Mouse (Mus musculus): ENCODE results near the gene Ctrl.

The Ctrl gene

DNA sequence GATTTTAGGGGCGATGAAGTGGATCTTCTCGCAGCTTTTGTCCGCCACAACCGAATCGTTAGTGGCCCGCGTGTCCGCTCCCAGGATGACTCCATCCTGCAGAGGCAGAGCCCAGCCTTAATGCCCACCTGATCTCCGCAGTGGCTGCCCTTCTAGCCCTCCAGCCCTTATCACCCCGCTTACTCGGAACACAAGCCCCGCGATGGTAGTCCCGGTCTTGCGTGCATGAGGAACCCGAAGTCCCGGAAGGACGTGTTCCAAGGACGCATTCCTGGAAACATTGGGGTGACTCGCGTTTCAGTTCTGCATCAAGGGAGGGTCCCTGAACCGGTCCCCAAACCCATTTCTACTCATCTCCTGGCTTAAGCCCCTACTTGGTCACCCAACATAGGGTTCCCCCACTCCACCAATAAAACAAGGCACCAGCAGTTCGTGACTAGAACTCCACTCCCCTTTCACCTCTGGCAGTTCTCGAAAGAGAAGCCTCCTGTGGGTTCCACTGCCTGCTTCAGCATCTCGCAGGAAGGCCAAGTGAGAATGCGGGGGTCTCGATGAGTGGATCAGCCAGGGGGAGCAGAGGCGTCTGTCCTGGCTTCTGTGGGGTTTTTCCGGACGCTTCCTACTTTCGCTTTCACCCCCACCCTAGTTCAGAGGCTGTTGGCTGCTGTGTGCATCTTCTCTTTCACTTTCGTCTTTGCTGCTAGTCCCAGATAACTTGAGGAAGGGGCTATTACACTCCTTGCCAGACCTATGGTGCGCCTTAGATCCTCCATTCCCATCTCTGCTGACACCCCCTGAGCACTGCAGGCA is 4.0 kb upstream of the Ctrl start:
- DNase-seq (ENCODE audit: low spot score): peak; percentile 39

DNA sequence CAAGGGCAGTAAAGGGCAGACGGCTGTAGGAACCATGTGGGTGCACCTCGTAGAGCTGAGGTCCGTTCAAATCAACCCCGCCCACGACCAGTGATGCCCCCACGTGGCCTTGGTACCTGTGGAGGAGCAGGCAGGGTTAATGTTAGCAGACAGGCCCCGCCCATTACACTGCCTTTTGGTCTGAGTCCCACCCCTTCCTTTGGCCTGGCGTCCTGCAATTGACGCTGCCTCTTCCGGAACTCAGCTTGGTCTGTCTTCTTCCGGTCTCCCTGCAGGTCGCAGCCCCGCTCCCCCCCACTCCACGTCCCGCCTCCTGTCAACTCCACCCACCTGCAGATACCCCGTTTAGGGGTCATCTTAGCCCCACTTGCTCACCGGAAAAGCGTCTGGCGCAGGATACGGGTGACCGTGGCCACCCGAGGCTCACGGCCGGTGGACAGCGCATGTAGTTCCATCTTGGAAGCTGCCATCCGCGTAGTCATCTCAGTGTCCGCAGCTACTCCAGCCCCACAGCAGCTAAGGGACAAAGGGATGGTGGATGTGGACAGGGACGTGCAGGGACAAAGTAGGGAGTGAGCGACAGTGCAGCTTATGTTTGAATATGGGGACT is 3.3 kb upstream of the Ctrl start:
- DNase-seq (ENCODE audit: low spot score): peak; percentile 68

DNA sequence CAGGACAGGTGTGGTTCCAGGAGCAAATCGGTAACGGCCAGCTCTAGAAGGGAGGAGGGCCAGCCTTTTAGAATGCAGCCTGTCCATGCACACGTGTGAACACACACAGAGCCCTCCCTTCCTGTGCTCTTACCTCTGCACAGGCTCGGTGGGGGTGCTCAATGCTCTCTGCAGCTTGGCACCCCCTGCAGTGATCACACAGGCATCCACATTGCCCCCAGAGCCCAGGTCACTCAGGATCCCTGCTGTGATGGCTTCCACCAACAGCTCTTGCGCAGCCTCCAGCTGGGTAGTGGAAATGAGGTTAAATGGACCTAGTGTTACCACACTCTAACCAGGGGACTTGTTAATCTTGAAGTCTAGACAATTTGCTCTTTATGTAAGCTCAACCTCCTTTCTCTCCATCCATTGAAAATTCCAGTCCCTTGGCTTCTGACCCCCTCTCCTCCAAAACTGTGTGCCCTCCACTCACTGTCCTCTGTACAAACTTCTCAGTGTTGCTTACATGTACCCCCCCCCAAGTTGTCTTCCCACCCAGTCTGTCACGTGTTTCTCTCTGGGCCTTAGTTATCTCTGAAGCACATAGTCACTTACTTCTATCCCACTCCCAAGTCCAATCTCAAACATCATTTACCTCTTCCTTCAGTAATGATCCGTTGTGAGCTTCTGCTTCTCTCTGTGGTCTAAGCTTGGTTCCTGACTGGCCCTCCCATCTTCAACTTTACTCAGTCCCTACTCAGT is 2.4 kb upstream of the Ctrl start:
- DNase-seq (ENCODE audit: low spot score): no peak

DNA sequence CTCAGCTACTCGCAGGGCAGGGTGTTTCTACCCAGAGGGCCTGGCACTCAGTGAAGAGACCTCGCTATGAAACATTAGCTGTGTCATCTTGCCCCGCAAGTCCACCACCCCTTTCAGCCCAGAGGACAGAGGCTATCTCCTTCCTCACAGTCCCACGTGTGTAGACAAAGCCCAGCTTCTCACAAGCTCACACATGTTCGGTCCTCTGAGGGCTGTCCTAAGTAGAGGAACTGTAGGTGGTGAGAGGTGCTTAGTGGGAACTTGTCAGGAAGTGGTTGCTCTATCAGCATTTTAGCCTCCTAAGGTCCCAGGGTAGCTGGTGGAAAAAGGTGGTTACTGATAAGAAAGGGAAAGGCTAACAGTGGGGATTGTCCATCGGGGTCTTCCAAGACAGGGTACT is 1.4 kb upstream of the Ctrl start:
- no peak for DNase-seq (ENCODE audit: low spot score)

DNA sequence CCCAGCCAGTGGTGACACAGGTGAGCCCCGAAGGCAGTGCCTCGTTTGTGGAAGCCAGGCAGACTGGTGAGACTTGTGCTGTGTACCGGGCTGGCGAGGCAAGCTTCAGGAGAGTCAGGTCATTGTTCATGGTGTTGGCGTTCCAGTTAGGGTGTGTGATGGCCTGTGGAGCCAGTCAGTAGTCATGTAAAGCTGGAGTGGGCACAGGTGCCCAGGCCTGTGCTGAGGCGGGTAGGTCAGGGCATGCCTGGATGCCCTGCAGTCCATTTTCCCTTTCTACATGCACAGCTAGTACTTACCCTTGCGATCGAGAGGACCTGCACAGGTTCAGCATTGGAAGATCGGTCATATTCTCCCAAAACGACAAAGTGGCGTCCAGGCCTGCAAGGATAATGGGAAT is 1.1 kb downstream of the Ctrl start:
- no peak for DNase-seq (ENCODE audit: low spot score)

DNA sequence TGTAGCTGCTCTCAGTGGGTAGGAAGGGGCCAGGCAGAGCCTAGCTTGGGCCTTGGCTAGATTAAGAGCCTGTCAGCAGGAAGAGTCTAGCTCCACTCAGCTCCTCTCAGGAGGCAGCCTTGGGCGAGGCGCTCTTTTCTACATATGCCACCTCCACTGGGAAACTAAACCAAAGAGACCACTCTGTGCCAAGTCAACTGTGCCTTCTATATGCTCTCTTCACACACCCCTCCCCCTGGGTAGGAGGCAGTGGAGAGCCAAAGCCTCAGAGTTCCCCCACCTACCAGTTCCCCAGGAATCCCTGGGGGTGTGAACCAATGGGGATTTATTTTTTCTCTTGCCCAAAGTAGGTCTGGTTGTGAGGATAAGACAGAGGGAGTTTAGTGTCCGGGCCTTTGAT is 2.4 kb downstream of the Ctrl start:
- no peak for DNase-seq (ENCODE audit: low spot score)

DNA sequence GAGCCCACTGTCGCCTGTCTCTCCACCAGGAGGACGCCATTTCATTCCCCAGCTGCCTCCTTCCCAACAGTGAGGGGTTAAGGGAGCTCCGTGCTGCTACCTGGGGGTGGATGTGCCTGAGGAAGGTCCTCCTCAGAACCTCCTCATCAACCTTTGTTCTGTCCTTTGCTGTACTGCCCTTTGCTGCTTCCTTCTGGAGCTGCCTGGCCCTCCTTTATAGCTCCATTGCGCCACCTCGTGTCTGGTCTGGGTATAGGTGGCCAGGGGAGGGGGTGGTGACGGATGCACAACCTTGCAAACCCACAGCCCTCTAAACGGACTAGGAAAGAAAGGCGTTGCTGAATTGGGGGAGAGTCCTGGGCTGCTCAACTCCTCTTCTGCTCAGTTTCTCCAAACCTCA is 3.1 kb downstream of the Ctrl start:
- DNase-seq (ENCODE audit: low spot score): peak; percentile 69

DNA sequence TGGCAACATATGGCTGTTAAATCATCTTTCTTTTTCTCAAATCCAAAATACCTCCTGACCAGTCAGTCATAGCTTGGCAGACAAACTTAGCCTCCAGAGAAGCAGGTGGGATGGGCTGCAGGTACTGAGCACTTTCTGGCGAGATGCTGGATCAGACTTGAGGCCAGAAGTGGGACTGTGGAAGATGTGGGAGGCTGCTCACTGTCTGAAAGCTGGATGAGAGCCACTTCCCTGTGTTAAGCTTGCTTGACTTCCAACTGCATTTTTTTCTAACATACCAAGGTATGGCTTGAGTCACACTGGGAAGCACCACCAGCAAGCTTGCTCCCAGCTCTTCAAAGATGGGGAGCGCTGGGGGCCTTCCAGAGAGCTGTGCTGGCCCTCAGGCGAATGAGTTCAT is 8.5 kb downstream of the Ctrl start:
- no peak for DNase-seq (ENCODE audit: low spot score)

DNA sequence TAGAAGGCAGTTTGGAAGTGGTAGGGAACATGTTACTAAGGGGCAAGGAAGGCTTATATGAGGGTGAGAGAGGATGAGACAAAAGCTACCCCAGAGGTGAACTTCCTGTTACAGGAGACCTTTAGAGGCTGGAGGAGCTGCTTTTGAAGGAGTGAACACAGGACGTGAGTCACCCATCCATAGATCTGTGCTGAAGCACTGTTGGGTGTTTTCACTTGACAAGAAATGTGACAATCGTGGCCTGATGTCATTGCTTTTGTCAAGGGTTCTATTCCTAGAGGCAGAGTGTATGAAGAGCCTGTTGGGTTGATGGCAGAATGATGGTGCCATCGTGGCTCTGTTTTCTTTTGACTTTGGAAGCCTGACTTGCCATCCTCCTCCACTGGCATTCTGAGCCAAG is 14.3 kb downstream of the Ctrl start:
- DNase-seq (ENCODE audit: low spot score): no peak

DNA sequence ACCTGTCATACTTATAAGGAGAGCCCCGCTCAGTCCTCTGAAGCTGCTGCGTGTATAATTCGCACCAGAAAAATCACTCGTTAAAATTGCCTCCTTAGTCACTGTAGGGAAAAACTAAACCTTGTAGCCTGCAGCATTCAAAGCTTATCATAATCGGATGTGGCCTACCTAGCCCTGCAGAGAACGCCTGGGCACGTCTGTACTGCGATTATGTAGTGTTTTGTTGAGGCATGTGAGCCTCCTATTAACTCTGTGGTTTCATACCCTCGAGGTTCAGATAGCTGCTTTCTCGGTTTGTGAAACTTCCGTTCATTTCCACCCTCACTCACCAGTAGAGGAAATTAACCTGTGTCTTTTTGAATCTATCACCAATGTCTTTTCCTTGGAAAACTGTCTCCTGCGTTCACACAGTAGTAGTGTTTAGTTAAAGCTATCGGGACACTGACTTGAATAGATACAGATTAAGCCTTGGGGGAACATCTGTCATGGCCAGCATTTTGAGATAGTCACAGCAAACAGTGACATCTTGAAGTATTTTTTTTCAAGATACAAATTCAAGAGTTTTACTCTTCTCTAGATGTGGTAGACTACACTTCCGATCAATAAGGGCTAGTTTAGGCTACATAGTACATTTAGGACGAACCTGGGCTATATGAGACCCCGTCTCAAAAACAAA is 32.6 kb downstream of the Ctrl start:
- DNase-seq (ENCODE audit: low spot score): no peak

DNA sequence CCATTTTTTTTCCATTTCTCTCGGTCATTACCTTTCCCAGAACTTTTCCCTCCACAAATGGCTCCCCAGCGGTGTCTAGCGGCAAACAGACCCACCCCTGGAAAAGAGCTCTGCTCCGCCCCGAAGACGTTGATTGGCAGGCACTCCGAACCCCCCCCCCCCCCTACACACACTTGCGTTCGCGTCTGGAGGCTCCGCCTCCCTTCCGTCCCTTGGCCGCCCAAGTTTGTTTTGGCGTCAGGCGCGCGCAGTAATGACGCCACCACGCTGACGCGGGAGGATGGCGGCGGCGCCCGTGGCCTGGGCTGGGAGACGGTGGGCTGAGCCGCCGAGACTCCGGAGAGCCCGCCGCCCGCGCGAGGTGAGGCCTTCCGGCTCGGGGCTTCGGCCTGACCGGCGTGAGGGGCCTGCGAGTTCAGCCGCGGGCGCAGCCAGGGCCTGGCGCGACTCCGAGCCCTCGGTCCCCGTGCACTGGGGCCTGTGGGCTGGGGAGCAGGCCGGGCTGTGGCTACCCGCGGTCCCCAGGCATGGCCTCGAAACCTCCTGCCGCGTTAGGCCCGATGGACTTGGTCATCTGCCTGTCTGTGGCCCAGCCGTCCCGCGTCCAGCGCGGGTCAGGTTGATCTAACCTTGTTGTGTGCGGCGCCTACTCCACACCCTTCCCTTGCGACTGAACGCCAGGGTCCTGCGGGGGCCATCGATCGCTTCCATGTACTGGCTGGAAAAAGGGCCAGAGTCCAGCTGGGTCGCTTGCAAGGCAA is 33.3 kb downstream of the Ctrl start, which contains the start of gene Pskh1:
Gene Pskh1, plus strand, starts transcription at position 262 of the 761 bp plus-strand sequence.
- peak; percentile 92 for DNase-seq (ENCODE audit: low spot score)

DNA sequence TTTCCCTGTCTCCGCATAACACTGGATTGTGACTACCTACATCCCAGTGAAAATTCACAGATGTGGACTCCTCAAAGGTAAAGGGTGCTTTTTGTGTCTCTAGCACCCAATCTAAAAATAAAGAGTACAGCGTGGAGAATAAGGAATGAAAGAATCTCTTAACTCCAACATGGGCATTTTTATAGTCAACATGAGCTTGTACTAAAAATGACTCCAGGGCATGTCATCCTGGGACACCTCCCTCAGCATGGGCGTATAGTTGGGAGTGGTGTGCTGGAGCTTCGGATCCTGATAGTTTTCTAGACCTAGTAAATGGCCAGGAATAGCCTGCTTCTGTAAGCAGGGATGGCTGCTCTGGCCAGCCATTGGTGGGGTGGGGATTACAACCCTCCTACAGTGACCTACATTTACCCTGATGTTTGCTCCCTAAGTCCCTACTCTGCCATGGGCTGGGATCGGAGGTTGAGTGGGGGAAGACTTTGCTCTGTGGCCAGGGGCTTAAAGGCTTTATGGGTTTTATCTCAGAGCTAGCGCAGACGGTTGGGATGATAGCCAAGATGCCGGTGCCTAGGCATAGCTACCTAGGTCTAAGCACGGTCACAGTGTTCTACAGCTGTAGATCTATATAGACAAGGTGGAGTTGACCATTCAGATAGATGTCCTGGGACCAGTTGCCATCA is 35.7 kb downstream of the Ctrl start:
- DNase-seq (ENCODE audit: low spot score): no peak

DNA sequence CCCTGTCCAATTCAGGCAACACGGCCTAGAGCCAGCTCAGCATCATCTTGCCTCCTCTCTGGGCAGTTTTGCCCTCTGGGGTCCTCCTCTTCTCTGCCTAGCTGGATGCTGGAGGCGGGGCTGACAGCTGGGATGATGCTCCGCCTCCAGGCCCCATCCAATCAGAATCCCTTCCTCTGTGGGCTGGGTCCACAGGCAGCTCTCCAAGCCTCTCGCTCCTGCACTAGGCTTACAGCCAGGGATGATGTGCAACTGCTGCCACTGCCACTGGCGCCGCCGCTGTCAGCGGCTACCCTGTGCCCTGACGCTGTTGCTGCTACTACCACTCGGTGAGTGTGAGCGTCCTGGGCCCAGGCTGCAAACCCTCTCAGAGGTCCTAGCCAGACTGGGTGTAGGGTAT is 40.3 kb downstream of the Ctrl start, which contains the start of gene Nrn1l:
Gene Nrn1l, plus strand, starts transcription at position 229 of the 400 bp plus-strand sequence.
- DNase-seq (ENCODE audit: low spot score): no peak

DNA sequence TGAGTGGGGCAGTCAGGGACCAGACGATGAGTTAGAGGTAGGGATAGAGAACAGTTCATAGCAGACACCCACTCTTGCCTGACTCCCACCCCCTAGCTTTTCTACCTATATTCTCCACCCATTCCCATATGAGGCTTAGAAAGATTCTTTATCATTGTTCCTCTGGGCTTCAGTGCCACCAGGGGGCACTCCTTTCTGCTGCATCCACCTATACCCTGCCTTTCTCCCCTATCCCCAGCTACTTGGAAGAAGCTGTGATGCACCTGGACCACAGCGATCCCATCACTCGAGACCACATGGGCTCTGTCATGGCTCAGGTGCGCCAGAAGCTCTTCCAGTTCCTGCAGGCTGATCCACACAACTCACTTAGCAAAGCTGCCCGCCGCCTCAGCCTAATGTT is 41.2 kb downstream of the Ctrl start:
- no peak for DNase-seq (ENCODE audit: low spot score)

DNA sequence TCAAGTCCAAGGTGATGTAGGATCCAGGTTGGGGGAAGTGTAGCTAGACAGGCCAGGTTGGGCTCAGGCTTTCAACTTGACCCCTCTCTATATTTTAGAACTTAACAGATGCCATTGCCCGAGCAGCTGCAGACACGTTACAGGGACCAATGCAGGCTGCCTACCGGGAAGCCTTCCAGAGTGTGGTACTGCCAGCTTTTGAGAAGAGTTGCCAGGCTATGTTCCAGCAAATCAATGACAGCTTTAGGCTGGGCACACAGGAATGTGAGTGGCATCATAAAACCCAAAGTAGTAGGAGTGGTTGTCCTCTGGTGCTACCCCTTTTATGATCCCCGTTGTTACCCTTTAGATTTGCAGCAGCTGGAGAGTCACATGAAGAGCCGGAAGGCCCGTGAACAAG is 42.8 kb downstream of the Ctrl start:
- no peak for DNase-seq (ENCODE audit: low spot score)

DNA sequence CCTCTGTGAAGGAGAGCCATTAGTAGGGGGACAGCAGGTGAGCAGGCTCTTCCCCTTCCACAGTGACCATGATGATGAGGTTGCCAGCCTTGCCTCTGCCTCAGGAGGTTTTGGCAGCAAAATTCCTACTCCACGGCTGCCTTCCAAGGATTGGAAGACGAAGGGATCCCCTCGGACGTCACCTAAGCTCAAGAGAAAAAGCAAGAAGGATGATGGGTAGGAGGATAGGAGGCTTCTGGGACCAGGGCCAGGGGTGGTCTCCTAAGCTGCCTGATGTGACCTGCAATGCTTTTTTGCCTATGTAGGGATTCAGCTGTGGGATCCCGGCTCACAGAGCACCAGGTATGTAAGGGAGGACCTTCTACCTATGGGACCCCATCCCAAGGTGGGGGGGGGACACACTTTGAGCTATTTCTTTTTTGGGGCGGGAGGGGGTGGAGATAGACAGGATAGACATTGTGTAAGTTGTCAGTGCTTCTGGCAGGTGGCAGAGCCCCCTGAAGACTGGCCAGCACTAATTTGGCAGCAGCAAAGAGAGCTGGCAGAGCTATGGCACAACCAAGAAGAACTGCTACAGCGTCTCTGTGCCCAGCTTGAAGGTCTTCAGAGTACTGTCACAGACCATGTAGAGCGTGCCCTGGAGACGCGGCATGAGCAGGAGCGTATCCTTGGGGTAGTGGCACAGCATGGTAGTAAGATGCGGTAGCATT is 43.8 kb downstream of the Ctrl start:
- no peak for DNase-seq (ENCODE audit: low spot score)

Measured in ovary, postnatal 10 days (tissue).